Mouse (Mus musculus) layer of hippocampus, adult 11-12 months (tissue): ENCODE data around the gene Ywhaq.
A peak's percentile ranks its signal among the peaks of the same experiment; 100 is the strongest.
"Not testable (repeated sequence)": the region's sequence is repeated elsewhere in the genome, so short reads cannot be mapped to it uniquely, and the experiment has no call there.

Source experiments
- DNase-seq: peaks from one replicate; pipeline ENCODE4 v3.0.0; 2022; ENCODE audit warnings: low spot score

The Ywhaq gene

DNA sequence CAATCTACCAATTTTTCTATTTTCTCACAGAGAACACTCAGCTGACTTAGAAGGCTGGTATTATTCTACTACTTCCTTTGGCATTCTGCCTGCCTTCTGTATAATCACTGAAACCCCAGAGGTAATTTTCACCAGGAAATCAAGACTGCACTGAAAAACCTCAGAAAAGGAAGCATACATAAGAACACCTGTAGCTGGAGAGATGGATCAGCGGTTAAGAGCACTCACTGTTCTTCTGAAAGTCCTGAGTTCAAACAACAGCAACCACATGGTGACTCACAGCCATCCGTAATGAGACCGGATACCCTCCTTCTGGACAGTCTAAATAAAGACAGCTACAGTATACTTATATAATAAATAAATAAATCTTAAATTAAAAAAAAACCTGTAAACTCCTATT is 7.8 kb downstream of the Ywhaq start:
- DNase-seq, result no peak

DNA sequence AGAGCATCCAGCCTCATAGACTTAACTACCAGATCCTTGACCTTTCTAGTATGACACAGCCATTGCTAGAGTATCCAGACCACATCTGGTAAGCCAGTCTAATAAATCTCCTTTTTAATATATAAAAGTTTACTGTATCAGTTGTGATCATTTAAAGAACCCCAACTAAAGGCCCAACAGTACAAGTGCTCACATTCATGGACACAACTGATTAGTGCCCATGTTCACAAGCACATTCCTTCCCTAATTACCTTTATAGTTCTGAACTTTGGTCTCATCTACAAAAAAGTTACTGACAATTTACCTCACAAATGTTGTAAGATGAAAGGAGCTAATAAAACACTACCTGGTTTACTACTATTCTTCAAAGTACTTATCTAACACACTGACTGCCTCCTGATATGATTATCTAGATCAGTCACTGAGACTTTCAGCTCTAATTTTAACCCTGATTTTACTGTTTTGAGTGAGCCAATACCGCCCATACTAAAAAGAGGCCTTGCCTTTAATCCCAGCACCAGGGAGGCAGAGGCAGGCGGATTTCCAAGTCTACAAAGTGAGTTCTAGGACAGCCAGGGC is 8.6 kb downstream of the Ywhaq start:
- DNase-seq, result no peak

DNA sequence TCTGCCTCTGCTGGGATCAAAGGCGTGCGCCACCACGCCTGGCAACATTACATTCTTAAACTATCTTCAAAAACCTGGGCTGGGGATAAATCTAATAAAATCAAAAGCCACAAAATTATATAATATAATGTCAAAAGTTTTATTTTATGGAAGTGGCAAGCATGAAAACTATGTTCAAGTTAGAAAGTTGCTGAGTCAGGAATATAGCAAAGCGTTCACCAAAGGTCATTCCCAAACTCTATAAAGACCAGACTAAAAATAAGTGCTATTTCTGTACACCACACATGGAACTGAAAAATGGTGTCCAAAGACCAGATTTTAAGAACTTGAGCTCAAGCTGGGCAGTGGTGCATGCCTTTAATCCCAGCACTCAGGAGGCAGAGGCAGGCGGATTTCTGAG is 14.7 kb downstream of the Ywhaq start:
- no peak for DNase-seq

DNA sequence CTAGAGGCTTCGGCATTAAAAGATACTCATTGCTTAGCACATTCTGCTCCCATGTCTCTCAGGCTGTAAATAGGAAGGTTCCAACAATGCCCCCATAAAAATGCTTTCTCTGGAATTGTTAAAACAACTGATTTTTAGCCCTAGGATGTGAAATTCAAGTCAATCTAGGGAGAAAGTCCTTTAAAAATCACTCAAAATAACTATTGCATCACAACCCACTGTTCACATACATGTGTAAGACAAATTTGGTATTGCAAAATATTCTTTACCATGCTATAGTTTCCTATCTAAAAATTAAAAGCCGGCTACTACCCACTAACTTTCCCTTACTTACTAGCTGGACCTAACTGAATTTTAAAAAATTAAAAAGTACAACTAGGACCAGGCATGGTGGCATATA is 31.2 kb downstream of the Ywhaq start:
- DNase-seq, result no peak

DNA sequence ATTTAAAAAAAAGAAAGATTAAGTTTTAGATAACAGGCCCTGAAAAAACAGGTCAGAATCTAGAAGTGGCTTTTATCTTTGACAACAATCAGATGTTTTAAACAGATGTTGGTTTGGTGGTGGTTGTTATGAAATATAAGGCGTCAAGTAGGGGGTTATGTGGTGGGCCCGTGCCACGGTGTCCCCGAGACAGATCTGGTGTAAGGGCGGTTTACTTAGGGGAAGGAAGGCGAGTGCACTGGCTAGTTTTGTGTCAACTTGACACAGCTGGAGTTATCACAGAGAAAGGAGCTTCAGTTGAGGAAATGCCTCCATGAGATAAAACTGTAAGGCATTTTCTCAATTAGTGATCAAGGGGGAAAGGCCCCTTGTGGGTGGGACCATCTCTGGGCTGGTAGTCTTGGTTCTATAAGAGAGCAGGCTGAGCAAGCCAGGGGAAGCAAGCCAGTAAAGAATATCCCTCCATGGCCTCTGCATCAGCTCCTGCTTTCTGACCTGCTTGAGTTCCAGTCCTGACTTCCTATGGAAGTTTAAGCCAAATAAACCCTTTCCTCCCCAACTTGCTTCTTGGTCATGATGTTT is 38.6 kb downstream of the Ywhaq start:
- not testable (repeated sequence) for DNase-seq

DNA sequence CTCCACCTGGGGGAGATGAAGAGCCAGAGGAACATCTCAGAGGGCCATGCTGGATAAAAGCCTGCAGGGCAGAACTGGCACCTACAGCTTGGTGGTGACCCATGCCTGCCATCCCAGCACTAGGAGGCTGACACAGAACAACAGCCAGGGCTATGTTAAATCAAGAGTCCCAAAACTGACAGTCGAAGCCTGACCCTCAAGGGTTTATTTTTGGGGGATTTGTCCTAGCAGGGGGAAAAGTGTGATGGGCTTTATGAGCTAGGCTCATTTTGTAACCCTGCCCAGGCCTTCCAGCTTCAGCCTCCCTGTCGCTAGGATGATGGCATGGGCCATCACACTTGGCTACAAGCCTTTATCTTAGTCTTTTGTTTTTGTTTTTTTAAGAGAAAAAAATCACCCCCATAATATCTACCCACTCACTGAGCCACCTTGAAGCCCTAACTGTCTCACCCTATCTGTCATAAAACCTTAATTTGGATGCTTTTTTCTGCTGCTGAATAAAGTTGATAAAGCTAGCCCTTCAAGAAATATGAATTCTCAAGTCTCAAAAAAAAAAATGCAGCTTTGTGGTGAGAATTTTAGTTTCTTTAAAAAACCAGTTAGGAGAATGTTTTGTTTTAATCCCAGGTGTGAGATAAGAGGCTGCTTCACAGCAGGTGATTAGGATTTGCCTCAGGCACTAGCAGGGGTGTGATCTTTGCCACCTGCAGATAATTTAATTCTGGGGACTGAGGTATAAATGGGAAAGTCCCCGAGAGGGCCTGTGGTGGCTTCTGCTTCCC is 41.9 kb downstream of the Ywhaq start:
- DNase-seq, result no peak

DNA sequence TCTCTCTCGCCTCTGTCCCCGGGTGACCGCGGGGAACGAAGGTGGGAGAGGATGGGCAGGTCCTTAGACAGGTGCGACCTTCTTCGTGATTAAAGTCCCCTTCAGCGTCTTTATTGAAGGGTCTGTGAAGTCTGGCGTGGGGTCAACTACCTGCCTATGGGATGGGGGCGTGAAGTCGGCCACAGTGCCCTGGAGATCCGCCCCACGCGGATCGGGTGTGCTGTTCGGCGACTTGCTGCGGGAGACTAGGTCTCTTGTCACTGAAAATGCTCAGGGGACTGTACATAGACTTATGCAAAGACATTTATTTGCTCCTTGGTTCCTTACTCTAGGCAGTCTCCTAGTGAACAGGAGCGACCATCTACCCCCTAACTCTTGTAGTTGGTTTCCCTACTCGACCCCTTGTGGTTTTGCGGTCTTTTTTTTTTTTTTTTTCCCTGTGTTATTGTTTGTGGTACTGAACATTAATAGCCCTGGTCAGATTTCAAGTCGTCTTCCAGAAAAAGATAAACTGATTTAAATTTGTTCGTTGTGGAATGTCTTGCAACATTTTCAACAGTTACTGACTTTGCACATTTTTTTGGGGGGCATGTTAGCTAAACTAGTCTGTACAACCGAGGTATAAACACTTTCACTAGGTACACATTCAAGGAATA is 43.5 kb downstream of the Ywhaq start:
- DNase-seq, result no peak

DNA sequence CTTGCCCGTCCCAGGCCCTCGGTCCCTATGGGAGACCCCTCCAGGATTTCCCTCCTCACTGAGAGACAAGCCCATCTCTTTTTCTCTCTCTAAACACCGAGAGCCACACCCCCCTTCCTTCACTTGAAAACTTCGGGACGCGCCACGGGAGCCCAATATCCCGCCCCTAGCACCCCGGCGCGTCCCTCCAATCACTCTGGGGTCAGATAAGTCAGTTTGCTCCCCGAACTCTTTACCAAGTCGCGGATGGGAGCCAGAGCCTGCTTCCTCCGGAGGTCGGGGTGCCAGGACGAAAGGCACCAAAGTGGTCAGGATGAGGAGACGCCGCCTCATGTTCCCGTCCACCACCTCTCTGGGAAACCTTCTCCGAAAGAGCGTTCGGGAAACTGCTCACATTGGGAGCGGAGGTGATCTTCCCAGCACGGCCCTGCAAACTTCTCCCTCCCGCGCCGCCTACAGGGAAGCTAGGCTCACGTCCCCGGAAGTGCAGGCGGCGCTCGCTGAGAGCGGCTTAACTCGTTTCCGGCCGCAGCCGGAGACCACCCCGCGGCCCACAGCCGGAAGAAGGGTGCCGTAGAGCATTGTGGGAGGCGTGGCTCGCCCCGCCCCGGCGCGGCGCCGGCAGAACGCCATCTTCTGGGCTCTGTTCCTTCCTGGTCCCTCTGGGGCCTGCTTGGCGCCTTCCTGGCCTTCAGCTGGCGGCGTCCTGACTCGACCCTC is 44.2 kb downstream of the Ywhaq start, which contains the start of gene Adam17:
Adam17 (minus strand) TSS at position 533 of the 720 bp plus-strand sequence.
- DNase-seq, result peak; percentile 96

DNA sequence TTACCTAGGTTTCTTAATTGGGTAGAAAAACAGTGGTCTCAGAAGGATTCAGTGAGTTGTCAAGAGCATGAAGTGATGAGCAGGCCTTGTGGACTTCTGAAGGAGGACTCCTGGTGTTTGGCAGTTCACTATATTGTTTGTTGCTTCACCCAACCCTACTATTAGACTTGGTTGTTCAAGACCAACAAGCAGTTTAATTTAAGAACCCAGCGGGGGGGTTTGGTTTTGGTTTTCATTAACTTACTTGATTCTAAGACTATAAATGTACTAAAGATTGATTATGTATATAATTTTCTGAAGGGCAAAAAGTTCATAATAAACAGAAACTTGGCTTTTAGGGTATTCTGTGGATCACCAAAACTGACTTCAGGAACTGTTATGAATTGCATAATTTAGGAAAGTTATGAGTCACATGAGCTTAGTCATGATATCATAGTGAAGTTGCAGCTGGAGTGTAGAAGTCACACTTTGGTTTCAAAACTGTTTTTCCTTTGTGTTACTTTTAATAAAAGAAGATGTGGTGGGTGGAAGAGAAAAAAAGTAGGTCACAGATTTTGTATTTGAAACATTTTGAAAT is 47.3 kb downstream of the Ywhaq start:
- no peak for DNase-seq

DNA sequence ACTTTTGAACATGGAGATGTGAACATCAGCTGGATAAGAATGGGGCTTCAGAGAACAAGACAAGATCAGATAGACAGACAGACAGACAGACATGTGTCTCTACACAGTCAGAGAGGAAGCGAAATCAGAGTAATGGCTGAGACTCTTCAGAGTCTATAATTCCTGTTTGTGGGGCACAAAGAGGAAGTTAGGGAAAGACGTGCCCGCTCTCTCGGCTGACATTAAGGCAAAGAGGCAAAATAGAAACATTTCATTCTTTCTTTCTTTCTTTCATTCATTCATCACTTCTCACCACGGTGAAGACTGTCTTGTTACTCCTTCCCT is 48.4 kb downstream of the Ywhaq start:
- no peak for DNase-seq

- no peak for DNase-seq
Observed at GRCm38 (mm10) chr12:21368376-21369086, 48.9 kb downstream of the Ywhaq start.

- DNase-seq, result no peak
Observed at GRCm38 (mm10) chr12:21364624-21365435, 52.6 kb downstream of the Ywhaq start.

GRCm38 (mm10) chr12:21363195-21363594 is 54.2 kb downstream of the Ywhaq start:
- no peak for DNase-seq

DNA sequence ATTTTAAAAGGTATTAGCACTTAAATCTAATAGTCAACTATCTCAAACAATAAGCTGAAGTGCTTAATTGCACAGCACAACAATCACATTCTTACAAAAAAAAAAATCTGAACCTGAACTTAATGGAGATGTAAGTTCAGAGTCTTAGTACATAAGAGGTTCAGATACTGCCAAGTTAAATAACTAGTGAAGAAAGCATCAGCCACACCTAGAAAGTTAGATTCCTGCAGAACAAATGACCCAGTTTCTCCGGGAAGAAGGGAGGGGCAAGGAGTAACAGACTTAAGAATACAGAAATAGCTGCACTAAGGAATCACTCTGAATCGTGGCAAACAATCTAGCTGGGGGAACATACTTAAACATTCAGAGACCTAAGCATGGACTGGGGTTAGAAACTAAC is 54.8 kb downstream of the Ywhaq start:
- DNase-seq, result no peak

DNA sequence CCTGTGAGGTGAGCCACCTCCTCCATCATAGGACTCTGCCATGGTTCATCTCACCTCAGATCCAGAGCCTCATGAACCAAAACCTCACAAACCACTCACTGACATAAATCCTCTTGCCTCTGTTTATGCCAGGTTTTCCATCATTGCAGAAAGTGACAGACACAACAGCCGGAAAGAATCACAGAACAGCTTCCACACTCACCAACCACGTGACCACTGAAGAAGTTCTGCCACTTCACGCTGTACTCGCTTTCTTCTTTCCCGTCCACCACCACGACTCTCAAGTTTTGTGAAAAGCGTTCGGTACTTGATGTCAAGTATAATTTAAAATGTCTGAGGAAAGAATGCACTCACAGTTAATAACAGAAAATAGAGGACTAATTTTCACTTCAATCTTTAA is 63.8 kb downstream of the Ywhaq start:
- DNase-seq, result no peak

DNA sequence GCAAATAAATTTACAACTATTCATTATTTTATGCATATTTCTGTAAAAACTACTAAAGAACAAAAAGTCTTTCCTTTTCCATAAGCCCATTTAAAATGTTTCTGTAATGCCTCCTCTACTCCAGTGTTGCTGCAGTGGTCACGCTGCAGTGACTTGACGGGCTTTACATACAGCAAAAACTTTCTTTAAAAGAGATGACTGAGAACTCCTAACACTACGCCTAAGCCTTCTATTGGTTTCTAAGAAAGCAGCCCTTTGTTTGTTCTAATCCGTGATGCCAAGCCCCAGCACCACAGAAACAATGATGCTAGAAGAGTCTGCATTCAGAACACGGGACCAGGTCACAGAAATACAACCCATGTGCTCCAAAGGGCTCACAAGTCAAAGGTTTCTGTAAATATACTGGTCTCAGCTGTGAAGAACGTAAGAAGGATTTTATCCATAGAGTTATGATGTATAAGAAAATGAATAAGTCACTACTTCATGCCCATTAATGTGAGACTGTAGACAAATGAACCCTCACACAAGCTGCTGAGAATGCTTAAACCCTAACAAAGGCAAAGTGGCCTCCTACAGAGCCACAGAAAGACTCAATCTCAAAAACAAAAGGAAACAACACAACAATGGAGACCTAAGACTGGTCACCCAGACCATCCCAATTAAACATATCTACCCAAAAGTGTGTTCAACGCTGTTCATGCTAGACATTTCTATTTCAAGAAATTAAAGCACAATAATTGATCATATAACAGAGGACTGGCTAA is 67.1 kb downstream of the Ywhaq start:
- DNase-seq, result no peak

DNA sequence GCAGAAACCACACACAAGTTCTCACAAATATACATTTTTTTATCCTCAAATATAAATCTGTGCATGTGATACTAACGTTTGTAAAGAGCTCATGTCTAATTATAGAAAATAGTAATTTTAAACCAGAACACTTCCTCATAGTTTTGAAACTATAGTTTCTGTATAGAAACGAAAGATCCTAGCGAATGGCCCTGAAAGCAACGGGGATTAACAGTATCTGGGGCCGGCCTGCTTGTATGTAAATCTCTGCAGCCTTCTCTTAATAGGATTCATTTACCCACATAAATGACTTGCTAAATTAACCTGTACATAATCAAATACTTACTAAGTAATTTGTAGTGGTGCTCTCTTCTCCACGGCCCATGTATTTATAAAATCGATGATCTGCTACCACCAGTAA is 70.5 kb downstream of the Ywhaq start:
- DNase-seq, result no peak

GRCm38 (mm10) chr12:21340674-21341073 is 76.8 kb downstream of the Ywhaq start:
- DNase-seq, result no peak
